Mouse (Mus musculus) forebrain, embryonic 11.5 days (tissue): ENCODE measurements at regions not wholly inside any gene's neighbourhood (a gene's known extent, or its start where the extent isn't known, plus 50 kb on each side); places are given as distances from the start of the nearest gene placed in this dataset.

ENCODE experiments used
- ATAC-seq: fragments of 200-750 bp; cut with Nextera tagmentation; replicated peaks from 2 replicates; pipeline ENCODE4 v1.8.0; 2017; ENCODE audit warnings: moderate TSS enrichment; ENCODE audit not compliant: low FRiP score
- DNase-seq: peaks from one replicate; pipeline ENCODE4 v3.0.0-alpha.2; 2017; ENCODE audit warnings: low spot score
- H3K27ac ChIP-seq: fragments of 300-500 bp; sonication (generic); 2 replicates; pipeline ENCODE4 v1.5.1; 2014; ENCODE audit warnings: low read depth, low read length
- H3K27me3 ChIP-seq: fragments of 300-500 bp; sonication (generic); 2 replicates; pipeline ENCODE4 v1.6.1; 2014; ENCODE audit warnings: mild to moderate bottlenecking, low read length, mixed read lengths; ENCODE audit not compliant: control insufficient read depth, insufficient read depth
- H3K36me3 ChIP-seq: fragments of 300-500 bp; sonication (generic); 2 replicates; pipeline ENCODE4 v1.6.1; 2014; ENCODE audit warnings: mild to moderate bottlenecking, low read length, moderate library complexity, mixed read lengths; ENCODE audit not compliant: control insufficient read depth, insufficient read depth
- H3K4me1 ChIP-seq: fragments of 300-500 bp; sonication (generic); replicated peaks from 2 replicates; pipeline ENCODE4 v1.6.1; 2014; ENCODE audit warnings: low read length, mixed read lengths; ENCODE audit not compliant: control insufficient read depth, insufficient read depth
- H3K4me2 ChIP-seq: fragments of 300-500 bp; sonication (generic); 2 replicates; pipeline ENCODE4 v1.6.1; 2014; ENCODE audit warnings: low read depth, mild to moderate bottlenecking, low read length, moderate library complexity, mixed read lengths; ENCODE audit not compliant: severe bottlenecking
- H3K4me3 ChIP-seq: fragments of 300-500 bp; sonication (generic); 2 replicates; pipeline ENCODE4 v1.5.1; 2014; ENCODE audit warnings: low read depth, low read length
- H3K9ac ChIP-seq: fragments of 300-500 bp; sonication (generic); 2 replicates; pipeline ENCODE4 v1.6.1; 2014; ENCODE audit warnings: low read length
- H3K9me3 ChIP-seq: fragments of 300-500 bp; sonication (generic); 2 replicates; pipeline ENCODE4 v1.6.1; 2016; ENCODE audit warnings: low read length, mixed read lengths; ENCODE audit not compliant: control insufficient read depth
- WGBS: fragments of 180-500 bp; shearing (Covaris S2); extraction: QIAGEN DNeasy Blood & Tissue Kit; methylation state at CpG from one replicate; pipeline ENCODE4 v1.1.7; 2014; 5-methylcytosine and 5-hydroxymethylcytosine counted together

DNA sequence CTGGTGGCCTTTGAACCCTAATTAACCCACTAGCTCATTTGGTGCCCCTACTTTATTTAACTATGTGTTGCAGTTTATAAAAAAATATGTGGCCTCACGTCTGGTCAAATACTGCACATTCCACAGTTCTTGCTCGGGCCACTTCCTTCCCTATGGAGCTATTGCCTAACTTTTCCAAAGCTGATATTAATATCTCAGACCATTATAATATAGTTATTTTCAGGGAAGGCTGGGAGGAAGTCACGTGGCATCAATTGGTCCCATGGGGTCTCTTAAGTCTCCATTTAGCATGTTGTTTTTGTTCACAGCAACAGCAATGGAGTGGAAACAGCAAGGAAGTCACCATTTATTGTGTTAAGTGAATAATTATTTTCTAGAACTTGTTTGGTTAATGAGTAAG, 292.9 kb downstream of the Hlx start:
- no peak overlapping the region for H3K27ac ChIP-seq
- H3K4me3 ChIP-seq: no peak overlapping the region
- H3K9me3 ChIP-seq: no peaks in the 10 kb centered on the region
- no peaks in the 10 kb centered on the region for H3K27me3 ChIP-seq
- no peaks in the 10 kb centered on the region for H3K4me1 ChIP-seq
- no peak for ATAC-seq
- 69% methylated on average over 3 of the region's 3 CpGs for WGBS
- no peaks in the 10 kb centered on the region for H3K36me3 ChIP-seq
- no peak overlapping the region for H3K9ac ChIP-seq
- no peak overlapping the region for H3K4me2 ChIP-seq
- no peak for DNase-seq

GRCm38 (mm10) chr1:184436387-184436786, 296.0 kb downstream of the Hlx start:
- Histone ChIP-seq H3K4me1 (no peaks in the 10 kb centered on the region), H3K9me3 (no peaks in the 10 kb centered on the region), H3K4me3 (no peak overlapping the region), H3K4me2 (no peak overlapping the region), H3K36me3 (no peaks in the 10 kb centered on the region), H3K27me3 (no peaks in the 10 kb centered on the region), H3K27ac (no peak overlapping the region), H3K9ac (no peak overlapping the region)
- 86% methylated on average over 3 of the region's 3 CpGs for whole genome bisulfite sequencing
- no peak for ATAC-seq
- DNase-seq: no peak

- H3K27ac ChIP-seq: no peak overlapping the region
- H3K27me3 ChIP-seq: no peaks in the 10 kb centered on the region
- 55% methylated on average over 8 of the region's 8 CpGs for WGBS
- no peak overlapping the region for H3K4me2 ChIP-seq
- H3K4me1 ChIP-seq: no peaks in the 10 kb centered on the region
- no peak overlapping the region for H3K4me3 ChIP-seq
- H3K9me3 ChIP-seq: no peaks in the 10 kb centered on the region
- H3K9ac ChIP-seq: no peak overlapping the region
- no peak for DNase-seq
- H3K36me3 ChIP-seq: no peaks in the 10 kb centered on the region
- ATAC-seq: no peak
Observed at GRCm38 (mm10) chr1:184428612-184429011, 303.8 kb downstream of the Hlx start.

DNA sequence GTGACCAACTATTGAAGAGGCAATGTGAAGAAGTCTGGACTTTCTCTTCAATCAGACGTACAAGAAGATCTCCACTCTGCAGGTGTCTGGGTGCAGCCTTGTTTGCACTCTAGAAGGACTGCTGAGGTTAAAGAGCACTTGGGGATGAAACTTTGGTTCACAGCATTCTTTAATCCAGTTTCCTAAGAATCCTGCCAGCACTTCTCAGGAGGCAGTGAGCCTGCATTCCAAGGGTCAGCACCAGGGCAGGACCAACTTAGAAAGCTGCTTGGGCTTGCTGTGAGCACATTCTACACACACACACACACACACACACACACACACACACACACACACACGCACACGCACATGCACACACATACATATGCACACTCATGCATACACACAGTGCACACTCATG, 304.4 kb downstream of the Hlx start:
- Histone ChIP-seq H3K27ac (no peak overlapping the region), H3K36me3 (no peaks in the 10 kb centered on the region), H3K4me1 (no peaks in the 10 kb centered on the region), H3K9me3 (no peaks in the 10 kb centered on the region), H3K4me2 (no peak overlapping the region), H3K4me3 (no peak overlapping the region), H3K27me3 (no peaks in the 10 kb centered on the region), H3K9ac (no peak overlapping the region)
- no peak for ATAC-seq
- WGBS: 68% methylated on average over 3 of the region's 3 CpGs
- no peak for DNase-seq

DNA sequence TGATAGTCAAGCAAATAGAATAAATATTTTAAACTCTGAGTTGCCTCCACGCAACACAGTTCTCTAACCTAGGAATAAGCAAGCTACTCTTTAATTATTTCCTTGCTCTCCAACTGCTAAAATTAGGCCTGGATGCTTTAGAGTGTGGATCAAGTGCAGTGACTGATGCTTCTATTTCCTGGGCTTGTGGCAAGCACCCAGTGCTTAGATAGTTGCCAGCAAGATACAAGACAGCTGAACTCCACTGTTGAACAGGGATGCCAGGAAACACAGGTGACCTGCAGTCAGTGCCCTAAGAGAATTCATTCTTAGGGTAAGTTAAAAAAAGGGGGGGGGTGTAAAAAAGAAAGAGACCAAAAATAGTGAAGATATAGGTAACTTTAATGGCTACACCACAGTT, 306.7 kb downstream of the Hlx start:
- ATAC-seq (no peak), DNase-seq (no peak)
- Histone ChIP-seq H3K4me3 (no peak overlapping the region), H3K4me2 (no peak overlapping the region), H3K9ac (no peak overlapping the region), H3K36me3 (no peaks in the 10 kb centered on the region), H3K4me1 (no peaks in the 10 kb centered on the region), H3K27ac (no peak overlapping the region), H3K9me3 (no peaks in the 10 kb centered on the region), H3K27me3 (no peaks in the 10 kb centered on the region)
- WGBS: 90% methylated on average over 1 of the region's 1 CpGs

DNA sequence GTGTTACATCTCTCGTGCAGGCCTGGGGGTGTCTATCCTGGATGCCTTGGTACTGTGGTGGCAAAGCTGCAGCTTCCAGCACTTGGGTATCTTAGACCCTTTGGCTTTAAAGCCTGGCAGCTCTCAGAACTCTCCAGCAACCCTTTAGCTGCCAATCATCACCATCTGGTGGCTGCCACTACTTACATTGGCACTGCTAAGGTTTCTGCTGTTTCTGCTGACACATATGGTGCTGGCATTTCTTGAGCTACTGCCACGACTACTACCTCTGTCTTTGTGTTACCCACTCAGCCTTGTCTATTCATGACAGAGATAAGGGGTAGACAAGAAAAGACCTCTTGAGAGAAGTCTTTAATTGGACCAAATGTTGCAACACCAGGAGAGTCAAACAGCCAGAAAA, 308.4 kb downstream of the Hlx start:
- Histone ChIP-seq H3K4me3 (no peak overlapping the region), H3K4me2 (no peak overlapping the region), H3K27me3 (no peaks in the 10 kb centered on the region), H3K9ac (no peak overlapping the region), H3K27ac (no peak overlapping the region), H3K36me3 (no peaks in the 10 kb centered on the region), H3K9me3 (no peaks in the 10 kb centered on the region), H3K4me1 (no peaks in the 10 kb centered on the region)
- no peak for ATAC-seq
- no peak for DNase-seq
- 75% methylated on average over 2 of the region's 2 CpGs for WGBS

- Histone ChIP-seq H3K9me3 (no peaks in the 10 kb centered on the region), H3K4me3 (no peak overlapping the region), H3K9ac (no peak overlapping the region), H3K4me2 (no peak overlapping the region), H3K27me3 (no peaks in the 10 kb centered on the region), H3K36me3 (no peaks in the 10 kb centered on the region), H3K27ac (no peak overlapping the region), H3K4me1 (no peaks in the 10 kb centered on the region)
- ATAC-seq (no peak), DNase-seq (no peak)
- 93% methylated on average over 12 of the region's 12 CpGs for WGBS
Observed at GRCm38 (mm10) chr1:184412596-184412995, 319.8 kb downstream of the Hlx start.

GRCm38 (mm10) chr1:184411066-184411465, 321.4 kb downstream of the Hlx start:
- Histone ChIP-seq H3K36me3 (no peaks in the 10 kb centered on the region), H3K9me3 (no peaks in the 10 kb centered on the region), H3K27ac (no peak overlapping the region), H3K4me2 (no peak overlapping the region), H3K27me3 (no peaks in the 10 kb centered on the region), H3K4me3 (no peak overlapping the region), H3K9ac (no peak overlapping the region), H3K4me1 (no peaks in the 10 kb centered on the region)
- no peak for ATAC-seq
- no peak for DNase-seq
- WGBS: 68% methylated on average over 3 of the region's 3 CpGs

DNA sequence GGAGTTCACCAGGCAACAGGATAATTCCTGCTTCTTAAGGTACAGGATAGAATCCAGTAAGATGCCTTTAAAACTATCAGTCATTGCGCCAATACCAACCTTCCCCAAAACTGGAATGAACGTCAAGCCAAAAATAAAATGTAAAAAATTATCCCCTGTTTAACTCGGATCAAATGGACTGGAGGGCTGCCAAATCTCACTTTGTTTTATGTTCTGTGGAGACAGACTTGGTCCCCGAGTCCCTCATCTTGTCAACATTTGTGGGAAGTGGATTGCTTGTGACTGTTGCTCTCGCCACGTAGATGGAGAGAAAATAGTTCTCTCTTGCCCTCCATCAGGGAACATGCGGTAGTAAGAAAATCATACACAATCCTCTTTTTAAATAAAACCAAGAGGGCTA, 322.4 kb downstream of the Hlx start:
- ATAC-seq: no peak
- Histone ChIP-seq H3K9me3 (no peaks in the 10 kb centered on the region), H3K9ac (no peak overlapping the region), H3K27ac (no peak overlapping the region), H3K4me2 (no peak overlapping the region), H3K4me1 (no peaks in the 10 kb centered on the region), H3K4me3 (no peak overlapping the region), H3K36me3 (no peaks in the 10 kb centered on the region), H3K27me3 (no peaks in the 10 kb centered on the region)
- DNase-seq: no peak
- 92% methylated on average over 7 of the region's 7 CpGs for whole genome bisulfite sequencing
